In genomic region chr14:61330591-61330990, GRCm38 (mm10) we compare ENCODE assay signal across 8 mouse cellular contexts. TPM values are rescaled to one million over a fixed set of nuclear protein-coding genes. Genes with fewer than 3 reads are reported as not detected.
A peak's percentile ranks its signal among the peaks of the same experiment; 100 is the strongest.
DNase-seq lines count a peak whose midpoint lies in the region; ATAC-seq lines count a peak whose summit lies in the region.

No protein-coding gene starts in this region.

- WGBS in hindbrain, embryonic 12.5 days: 79% methylated on average over 11 of the region's 11 CpGs
- 85% methylated on average over 11 of the region's 11 CpGs for WGBS in hindbrain, embryonic 11.5 days
- 43% methylated on average over 11 of the region's 11 CpGs for WGBS in hindbrain, embryonic 15.5 days
- 55% methylated on average over 11 of the region's 11 CpGs for WGBS in neural tube, embryonic 13.5 days

- peak; percentile 51 for ATAC-seq in hindbrain, embryonic 12.5 days (ENCODE audit: low FRiP score)
- no peak for ATAC-seq in hindbrain, embryonic 11.5 days (ENCODE audit: low FRiP score)
- peak; percentile 61 for ATAC-seq in hindbrain, embryonic 15.5 days (ENCODE audit: low FRiP score, low read depth)
- ATAC-seq in neural tube, embryonic 13.5 days (ENCODE audit: low read depth): peak; percentile 59

- no peak overlapping the region for H3K27ac ChIP-seq in hindbrain, embryonic 12.5 days
- H3K27ac ChIP-seq in hindbrain, embryonic 11.5 days (ENCODE audit: low read depth, low read length): no peak overlapping the region
- H3K27ac ChIP-seq in hindbrain, embryonic 15.5 days (replicated peaks): peak overlapping the region; percentile 74
- peak overlapping the region; percentile 74 for H3K27ac ChIP-seq in neural tube, embryonic 13.5 days (replicated peaks)

- H3K27me3 ChIP-seq in hindbrain, embryonic 12.5 days: no peaks in the 10 kb centered on the region
- H3K27me3 ChIP-seq in hindbrain, embryonic 11.5 days (ENCODE audit: control insufficient read depth, insufficient read depth, low read length): no peaks in the 10 kb centered on the region
- no peaks in the 10 kb centered on the region for H3K27me3 ChIP-seq in hindbrain, embryonic 15.5 days
- H3K27me3 ChIP-seq in neural tube, embryonic 13.5 days: no peaks in the 10 kb centered on the region

- H3K9ac ChIP-seq in hindbrain, embryonic 12.5 days: no peak overlapping the region
- no peak overlapping the region for H3K9ac ChIP-seq in hindbrain, embryonic 11.5 days (ENCODE audit: low read depth, low read length)
- H3K9ac ChIP-seq in hindbrain, embryonic 15.5 days: no peak overlapping the region
- H3K9ac ChIP-seq in neural tube, embryonic 13.5 days: 0 out of 2 replicates have a peak overlapping the region, but pooled peaks have one; percentile 23

- no peak for DNase-seq in hindbrain, embryonic 11.5 days (ENCODE audit: low spot score)
- DNase-seq in brain, embryonic 18.5 days (ENCODE audit: low read depth, low spot score): peak; percentile 64
- no peak for DNase-seq in yolk sac, embryonic 10.5 days (ENCODE audit: low spot score)
- DNase-seq in c-Kit-positive CD71-positive TER-119-positive erythroid progenitor cells, embryonic 14.5 days (ENCODE audit: low spot score): no peak
- DNase-seq in thymus, adult 18-20 months: no peak

- H3K4me3 ChIP-seq in hindbrain, embryonic 12.5 days: no peak overlapping the region
- no peak overlapping the region for H3K4me3 ChIP-seq in hindbrain, embryonic 11.5 days (ENCODE audit: low read depth, low read length)
- no peak overlapping the region for H3K4me3 ChIP-seq in hindbrain, embryonic 15.5 days
- H3K4me3 ChIP-seq in neural tube, embryonic 13.5 days: no peak overlapping the region

- H3K9me3 ChIP-seq in hindbrain, embryonic 12.5 days (replicated peaks): no peaks in the 10 kb centered on the region
- no peaks in the 10 kb centered on the region for H3K9me3 ChIP-seq in hindbrain, embryonic 11.5 days (ENCODE audit: control insufficient read depth, low read length)
- no peaks in the 10 kb centered on the region for H3K9me3 ChIP-seq in hindbrain, embryonic 15.5 days
- no peaks in the 10 kb centered on the region for H3K9me3 ChIP-seq in neural tube, embryonic 13.5 days

- no peaks in the 10 kb centered on the region for H3K36me3 ChIP-seq in hindbrain, embryonic 12.5 days
- no peaks in the 10 kb centered on the region for H3K36me3 ChIP-seq in hindbrain, embryonic 11.5 days (ENCODE audit: control insufficient read depth, insufficient read depth, low read length)
- no peaks in the 10 kb centered on the region for H3K36me3 ChIP-seq in hindbrain, embryonic 15.5 days
- H3K36me3 ChIP-seq in neural tube, embryonic 13.5 days: no peaks in the 10 kb centered on the region

- H3K4me1 ChIP-seq in hindbrain, embryonic 12.5 days: peaks cover 8% of the 10 kb centered on the region; the same call in 1 of the 2 replicates
- H3K4me1 ChIP-seq in hindbrain, embryonic 11.5 days (replicated peaks; ENCODE audit: control insufficient read depth, insufficient read depth, low read length): no peaks in the 10 kb centered on the region
- peaks cover 27% of the 10 kb centered on the region for H3K4me1 ChIP-seq in hindbrain, embryonic 15.5 days (replicated peaks)
- peaks cover 17% of the 10 kb centered on the region for H3K4me1 ChIP-seq in neural tube, embryonic 13.5 days (replicated peaks)

- H3K4me2 ChIP-seq in hindbrain, embryonic 12.5 days (replicated peaks): no peak overlapping the region
- no peak overlapping the region for H3K4me2 ChIP-seq in hindbrain, embryonic 11.5 days (replicated peaks; ENCODE audit: low read depth, low read length)
- peak overlapping the region; percentile 46 for H3K4me2 ChIP-seq in hindbrain, embryonic 15.5 days
- peak overlapping the region; percentile 35 for H3K4me2 ChIP-seq in neural tube, embryonic 13.5 days

RNA-seq across cellular contexts. Expression of gene Arl11, which starts 21.0 kb away (rescaled TPM):
- 0.52 and 0.77 TPM in 2 replicates for polyA plus RNA-seq in hindbrain, embryonic 12.5 days (2016; fragmentation: Nextera tagmentation; extraction: Ambion mirVana)
- polyA plus RNA-seq in hindbrain, embryonic 11.5 days (2014; fragmentation: Nextera tagmentation; extraction: Ambion mirVana): 0.56 and 0.66 TPM in 2 replicates
- 0.44 and 0.63 TPM in 2 replicates for polyA plus RNA-seq in hindbrain, embryonic 15.5 days (2015; fragmentation: Nextera tagmentation; extraction: Ambion mirVana)
- 0.17 and 0.59 TPM in 2 replicates for polyA plus RNA-seq in neural tube, embryonic 13.5 days (2015; fragmentation: Nextera tagmentation; extraction: Ambion mirVana)

RNA-seq across cellular contexts. Expression of gene Ebpl, which starts 29.6 kb away (rescaled TPM):
- 10.8 and 11.5 TPM in 2 replicates for polyA plus RNA-seq in hindbrain, embryonic 12.5 days (2016; fragmentation: Nextera tagmentation; extraction: Ambion mirVana)
- 9.2 and 10.3 TPM in 2 replicates for polyA plus RNA-seq in hindbrain, embryonic 11.5 days (2014; fragmentation: Nextera tagmentation; extraction: Ambion mirVana)
- 10.1 and 11.6 TPM in 2 replicates for polyA plus RNA-seq in hindbrain, embryonic 15.5 days (2015; fragmentation: Nextera tagmentation; extraction: Ambion mirVana)
- polyA plus RNA-seq in neural tube, embryonic 13.5 days (2015; fragmentation: Nextera tagmentation; extraction: Ambion mirVana): 9.1 and 11.7 TPM in 2 replicates

Comparison
In these comparisons a context has a peak if more than half of its experiments do, and no peak if none do; other contexts are left out.
1. H3K27ac ChIP-seq: peak in hindbrain, embryonic 15.5 days (single experiment) and neural tube, embryonic 13.5 days (single experiment); none in hindbrain, embryonic 12.5 days (single experiment) and hindbrain, embryonic 11.5 days (single experiment).
2. H3K4me2 ChIP-seq: peak in hindbrain, embryonic 15.5 days (single experiment) and neural tube, embryonic 13.5 days (single experiment); none in hindbrain, embryonic 12.5 days (single experiment) and hindbrain, embryonic 11.5 days (single experiment).